Mouse (Mus musculus) ES-Bruce4 (cell line): ENCODE measurements around the gene Atp6v1fnb. TPM values are rescaled to one million over a fixed set of nuclear protein-coding genes. Genes with fewer than 3 reads are reported as not detected.

Experiments
- H3K27ac ChIP-seq: 2 replicates; pipeline ENCODE4 v1.5.1; 2012; ENCODE audit warnings: low read length, inconsistent platforms; ENCODE audit not compliant: insufficient read depth
- H3K27me3 ChIP-seq: 2 replicates; pipeline ENCODE4 v1.6.1; 2012; ENCODE audit warnings: mild to moderate bottlenecking, low read length, inconsistent platforms; ENCODE audit not compliant: control insufficient read depth, poor library complexity, insufficient read depth, severe bottlenecking
- H3K36me3 ChIP-seq: 2 replicates; pipeline ENCODE4 v1.6.1; 2012; ENCODE audit warnings: inconsistent platforms, mild to moderate bottlenecking, low read length, moderate library complexity; ENCODE audit not compliant: control insufficient read depth, poor library complexity, insufficient read depth, severe bottlenecking
- H3K4me1 ChIP-seq: one replicate; pipeline ENCODE4 v1.8.1; 2011; ENCODE audit warnings: low read length; ENCODE audit not compliant: control insufficient read depth, insufficient read depth
- H3K4me3 ChIP-seq: 2 replicates; pipeline ENCODE4 v1.5.1; 2011; ENCODE audit warnings: low read depth, mild to moderate bottlenecking, low read length
- H3K9ac ChIP-seq: 2 replicates; pipeline ENCODE4 v1.6.1; 2012; ENCODE audit warnings: low read depth, mild to moderate bottlenecking, inconsistent platforms; ENCODE audit not compliant: poor library complexity, severe bottlenecking
- H3K9me3 ChIP-seq: replicated peaks from 2 replicates; pipeline ENCODE4 v1.6.1; 2012; ENCODE audit warnings: mild to moderate bottlenecking, low read length, inconsistent platforms; ENCODE audit not compliant: control insufficient read depth, poor library complexity, insufficient read depth, severe bottlenecking
- CTCF ChIP-seq: IDR thresholded peaks from one replicate; pipeline ENCODE4 v1.8.1; 2011; ENCODE audit warnings: low read depth, low read length
- EP300 ChIP-seq: IDR thresholded peaks from 2 replicates; pipeline ENCODE4 v1.6.1; 2011; ENCODE audit warnings: low read depth, low read length; ENCODE audit not compliant: insufficient read depth
- POLR2A ChIP-seq: IDR thresholded peaks from one replicate; pipeline ENCODE4 v1.8.1; 2011; ENCODE audit warnings: low read length; ENCODE audit not compliant: insufficient read depth
- polyA plus RNA-seq: library from polyadenylated mRNA; stranded (reverse); fragments of >200 nt; gene quantifications from 2 replicates; pipeline ENCODE4 v1.2.4, GENCODE M21; 2011; ENCODE audit warnings: low read depth; ENCODE audit not compliant: missing spikeins, insufficient read depth, insufficient read length

The Atp6v1fnb gene
- polyA plus RNA-seq, 1 experiment: 0.90 TPM

- H3K27me3 ChIP-seq: no peaks in the 10 kb centered on the region
- TF ChIP-seq EP300 (no peak), POLR2A (no peak), CTCF (no peak)
- H3K9me3 ChIP-seq: no peaks in the 10 kb centered on the region
- no peaks in the 10 kb centered on the region for H3K4me1 ChIP-seq
- H3K4me3 ChIP-seq: peak within 1 kb of the TSS; percentile 65
- peak within 1 kb of the TSS; percentile 33 for H3K9ac ChIP-seq
- H3K27ac ChIP-seq: no peak within 1 kb of the TSS
- H3K36me3 ChIP-seq: no peaks in the 10 kb centered on the region
Observed at GRCm38 (mm10) chr6:29507447-29508309, 36.4 kb downstream of the Atp6v1fnb start, which contains the start of gene Kcp. Gene Kcp (minus strand): TSS chr6:29507952.

- H3K27me3 ChIP-seq: no peaks in the 10 kb centered on the region
- H3K36me3 ChIP-seq: no peaks in the 10 kb centered on the region
- TF ChIP-seq CTCF: no peak
- TF ChIP-seq EP300: no peak
- no peak for TF ChIP-seq POLR2A
- no peak overlapping the region for H3K4me3 ChIP-seq
- no peak overlapping the region for H3K27ac ChIP-seq
- H3K4me1 ChIP-seq: no peaks in the 10 kb centered on the region
- no peaks in the 10 kb centered on the region for H3K9me3 ChIP-seq
- no peak overlapping the region for H3K9ac ChIP-seq
Observed at GRCm38 (mm10) chr6:29509086-29509485, 37.8 kb downstream of the Atp6v1fnb start.

GRCm38 (mm10) chr6:29513284-29513683, 42.0 kb downstream of the Atp6v1fnb start:
- no peak overlapping the region for H3K9ac ChIP-seq
- TF ChIP-seq EP300: no peak
- no peak for TF ChIP-seq POLR2A
- no peak for TF ChIP-seq CTCF
- no peaks in the 10 kb centered on the region for H3K4me1 ChIP-seq
- H3K36me3 ChIP-seq: no peaks in the 10 kb centered on the region
- no peaks in the 10 kb centered on the region for H3K9me3 ChIP-seq
- no peak overlapping the region for H3K4me3 ChIP-seq
- H3K27ac ChIP-seq: no peak overlapping the region
- no peaks in the 10 kb centered on the region for H3K27me3 ChIP-seq

DNA sequence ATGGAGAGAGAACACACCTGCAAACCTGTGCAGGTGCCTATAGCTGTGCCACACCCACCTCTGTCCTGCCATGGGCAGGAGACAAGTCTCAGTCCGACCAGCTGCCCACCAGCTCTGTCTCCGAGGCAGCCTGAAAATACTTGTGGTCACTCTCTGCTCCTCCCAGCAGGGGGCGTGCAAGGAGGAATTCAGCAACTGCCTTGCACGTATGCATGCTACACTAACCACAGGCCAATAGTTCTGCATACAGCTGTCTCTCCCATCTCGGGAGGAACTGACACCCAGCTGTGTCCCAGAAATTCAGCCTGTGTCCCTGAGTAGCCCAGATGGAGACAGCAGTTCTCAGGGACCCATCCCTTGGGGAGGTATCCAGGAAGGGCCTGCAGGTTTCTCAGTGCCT, 45.9 kb downstream of the Atp6v1fnb start:
- Histone ChIP-seq H3K9ac (no peak overlapping the region), H3K27me3 (no peaks in the 10 kb centered on the region), H3K36me3 (no peaks in the 10 kb centered on the region), H3K4me1 (no peaks in the 10 kb centered on the region), H3K9me3 (no peaks in the 10 kb centered on the region), H3K4me3 (no peak overlapping the region), H3K27ac (no peak overlapping the region)
- TF ChIP-seq CTCF: peak; percentile 93
- TF ChIP-seq EP300: no peak
- no peak for TF ChIP-seq POLR2A

- TF ChIP-seq POLR2A: no peak
- TF ChIP-seq CTCF: no peak
- TF ChIP-seq EP300: no peak
- Histone ChIP-seq H3K4me1 (no peaks in the 10 kb centered on the region), H3K4me3 (no peak overlapping the region), H3K36me3 (no peaks in the 10 kb centered on the region), H3K9ac (no peak overlapping the region), H3K9me3 (no peaks in the 10 kb centered on the region), H3K27me3 (peaks cover 9% of the 10 kb centered on the region), H3K27ac (no peak overlapping the region)
Observed at GRCm38 (mm10) chr6:29522626-29523300, 51.5 kb downstream of the Atp6v1fnb start.

Other genes with a start within 250 kb of the Atp6v1fnb start
- gene Hilpda, start 198.9 kb upstream of the Atp6v1fnb start, polyA plus RNA-seq: 18.4 and 21.8 TPM in 2 replicates
- 1.5 and 1.9 TPM in 2 replicates for gene Fam71f2, start 191.8 kb upstream of the Atp6v1fnb start, polyA plus RNA-seq
- gene Fam71f1, start 152.3 kb upstream of the Atp6v1fnb start, polyA plus RNA-seq: not detected in 2 replicates
- 269 and 284 TPM in 2 replicates for gene Calu, start 123.4 kb upstream of the Atp6v1fnb start, polyA plus RNA-seq
- not detected in 2 replicates for gene Opn1sw, start 83.0 kb upstream of the Atp6v1fnb start, polyA plus RNA-seq
- 22.7 and 28.4 TPM in 2 replicates for gene Ccdc136, start 75.1 kb upstream of the Atp6v1fnb start, polyA plus RNA-seq
- 37.2 and 39.8 TPM in 2 replicates for gene Flnc, start 38.2 kb upstream of the Atp6v1fnb start, polyA plus RNA-seq
- gene Atp6v1f, start 3.7 kb upstream of the Atp6v1fnb start, polyA plus RNA-seq: 142 and 143 TPM in 2 replicates
- gene Kcp, start 36.5 kb downstream of the Atp6v1fnb start, polyA plus RNA-seq: 1.9 and 4.1 TPM in 2 replicates
- 2.3 and 2.6 TPM in 2 replicates for gene Irf5, start 55.2 kb downstream of the Atp6v1fnb start, polyA plus RNA-seq
- 127 and 130 TPM in 2 replicates for gene Tnpo3, start 138.4 kb downstream of the Atp6v1fnb start, polyA plus RNA-seq
- 7.1 and 9.6 TPM in 2 replicates for gene Tspan33, start 222.8 kb downstream of the Atp6v1fnb start, polyA plus RNA-seq